Mouse (Mus musculus) stomach, embryonic 15.5 days (tissue): ENCODE results near the gene Ptprk. TPM values are rescaled to one million over a fixed set of nuclear protein-coding genes. Genes with fewer than 3 reads are reported as not detected.

ENCODE experiments used
- ATAC-seq: fragments of 200-750 bp; cut with Nextera tagmentation; 2 replicates; pipeline ENCODE4 v1.8.0; 2017; ENCODE audit warnings: low read depth, moderate number of reproducible peaks, moderate TSS enrichment; ENCODE audit not compliant: insufficient read depth, low FRiP score
- H3K27ac ChIP-seq: fragments of 300-500 bp; sonication (generic); 2 replicates; pipeline ENCODE4 v1.5.1; 2015; ENCODE audit warnings: mild to moderate bottlenecking, inconsistent platforms
- H3K27me3 ChIP-seq: fragments of 300-500 bp; sonication (generic); replicated peaks from 2 replicates; pipeline ENCODE4 v1.6.1; 2015; ENCODE audit warnings: inconsistent platforms
- H3K36me3 ChIP-seq: fragments of 300-500 bp; sonication (generic); 2 replicates; pipeline ENCODE4 v1.6.1; 2015; ENCODE audit warnings: inconsistent platforms
- H3K4me1 ChIP-seq: fragments of 300-500 bp; sonication (generic); 2 replicates; pipeline ENCODE4 v1.6.1; 2015; ENCODE audit warnings: inconsistent platforms
- H3K4me2 ChIP-seq: fragments of 300-500 bp; sonication (generic); 2 replicates; pipeline ENCODE4 v1.6.1; 2015; ENCODE audit warnings: mild to moderate bottlenecking, inconsistent platforms
- H3K4me3 ChIP-seq: fragments of 300-500 bp; sonication (generic); replicated peaks from 2 replicates; pipeline ENCODE4 v1.5.1; 2015; ENCODE audit warnings: inconsistent platforms
- H3K9ac ChIP-seq: fragments of 300-500 bp; sonication (generic); 2 replicates; pipeline ENCODE4 v1.6.1; 2015; ENCODE audit warnings: inconsistent platforms
- H3K9me3 ChIP-seq: fragments of 300-500 bp; sonication (generic); 2 replicates; pipeline ENCODE4 v1.6.1; 2016; ENCODE audit warnings: inconsistent platforms
- WGBS: fragments of 180-500 bp; shearing (Covaris S2); methylation state at CpG from one replicate; pipeline ENCODE4 v1.1.7; 2015; 5-methylcytosine and 5-hydroxymethylcytosine counted together
- polyA plus RNA-seq: library from polyadenylated mRNA; unstranded; fragments of >200 nt; fragmentation: Nextera tagmentation; extraction: Ambion mirVana; gene quantifications from 2 replicates; pipeline ENCODE4 v1.2.1, GENCODE M21; 2015

The Ptprk gene
- polyA plus RNA-seq, 1 experiment from 2014 or later, result 46.7 TPM

DNA sequence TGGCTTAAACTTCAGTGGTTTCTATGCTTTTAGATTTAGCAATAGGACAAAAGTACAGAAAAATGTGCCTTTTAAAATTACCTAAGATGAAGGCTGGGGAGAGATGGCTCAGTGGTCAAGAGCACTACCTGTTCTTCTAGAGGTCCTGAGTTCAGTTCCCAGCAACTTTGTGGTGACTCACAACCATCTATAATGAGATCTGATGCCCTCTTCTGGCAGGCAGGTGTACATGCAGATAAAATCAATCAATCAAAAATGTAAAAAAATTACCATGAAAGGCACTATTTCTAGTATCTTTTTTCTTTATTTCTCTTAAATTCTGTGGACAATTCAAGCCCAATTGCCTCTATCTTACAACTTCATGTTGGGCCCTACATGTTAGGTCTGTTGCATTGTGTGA is 42.4 kb downstream of the Ptprk start:
- no peaks in the 10 kb centered on the region for H3K27me3 ChIP-seq
- H3K4me2 ChIP-seq, result no peak overlapping the region
- H3K27ac ChIP-seq, result no peak overlapping the region
- no peak overlapping the region for H3K4me3 ChIP-seq
- H3K9me3 ChIP-seq, result no peaks in the 10 kb centered on the region
- no peak for ATAC-seq
- H3K36me3 ChIP-seq, result no peaks in the 10 kb centered on the region
- H3K9ac ChIP-seq, result no peak overlapping the region
- peaks cover 10% of the 10 kb centered on the region; the same call in 1 of the 2 replicates for H3K4me1 ChIP-seq

DNA sequence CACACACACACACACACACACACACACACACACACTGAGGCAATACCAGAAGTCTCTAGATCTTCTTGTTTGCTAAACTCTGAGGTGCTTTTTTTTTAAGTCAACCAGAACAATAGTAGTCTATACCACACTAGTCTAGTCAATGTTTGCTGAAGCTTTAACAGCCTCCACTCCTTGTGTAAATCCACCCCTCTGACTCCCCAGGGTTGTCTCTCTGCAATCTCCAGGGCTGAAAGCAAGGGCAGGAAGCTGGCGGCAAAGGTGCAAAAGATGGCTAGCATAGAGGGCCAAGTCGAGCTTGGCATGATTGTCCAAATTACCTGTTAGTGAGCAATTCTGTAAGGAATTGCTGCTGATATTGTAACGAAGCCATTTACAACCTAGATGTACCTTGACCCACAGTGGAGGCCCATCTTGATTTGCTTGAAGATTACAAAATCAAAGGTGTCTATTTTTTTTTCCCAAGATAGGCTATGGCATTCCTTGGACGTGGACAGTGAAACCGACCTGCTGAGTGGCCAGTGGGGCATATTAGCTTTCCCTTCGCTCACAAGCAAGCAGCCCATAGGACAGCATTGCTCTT is 44.3 kb downstream of the Ptprk start:
- H3K4me3 ChIP-seq, result no peak overlapping the region
- H3K9ac ChIP-seq, result no peak overlapping the region
- ATAC-seq, result peak; percentile 75; the same call in 1 of the 2 replicates
- no peaks in the 10 kb centered on the region for H3K27me3 ChIP-seq
- no peaks in the 10 kb centered on the region for H3K36me3 ChIP-seq
- no peaks in the 10 kb centered on the region for H3K9me3 ChIP-seq
- H3K4me1 ChIP-seq, result peaks cover 7% of the 10 kb centered on the region; the same call in 1 of the 2 replicates
- 74% methylated on average over 6 of the region's 6 CpGs for WGBS
- H3K4me2 ChIP-seq, result no peak overlapping the region
- no peak overlapping the region for H3K27ac ChIP-seq

DNA sequence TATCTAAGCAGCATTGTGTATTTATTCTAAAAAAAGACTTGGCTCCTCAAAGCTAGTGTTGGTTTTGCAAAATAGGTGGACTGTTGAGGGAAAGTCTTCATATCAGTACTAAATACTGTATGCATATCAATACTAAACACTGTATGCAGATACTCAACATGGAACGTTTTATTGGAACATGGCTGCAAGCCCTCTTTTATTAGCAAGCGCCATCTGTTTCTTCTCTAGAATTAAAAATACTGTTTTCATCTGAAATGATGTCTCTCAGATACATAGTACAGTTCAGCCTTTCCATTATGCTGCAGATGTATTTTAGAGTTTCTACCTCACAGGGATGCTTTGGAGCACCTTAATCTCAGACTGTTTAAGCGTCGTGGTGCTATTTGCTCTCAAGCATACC is 49.3 kb downstream of the Ptprk start:
- no peak for ATAC-seq
- H3K9ac ChIP-seq, result no peak overlapping the region
- no peaks in the 10 kb centered on the region for H3K9me3 ChIP-seq
- H3K27me3 ChIP-seq, result no peaks in the 10 kb centered on the region
- H3K27ac ChIP-seq, result no peak overlapping the region
- WGBS, result 87% methylated on average over 4 of the region's 4 CpGs
- H3K4me3 ChIP-seq, result no peak overlapping the region
- H3K4me2 ChIP-seq, result no peak overlapping the region
- H3K4me1 ChIP-seq, result 0 out of 2 replicates have a peak, but pooled peaks cover 6% of the 10 kb centered on the region
- H3K36me3 ChIP-seq, result no peaks in the 10 kb centered on the region

DNA sequence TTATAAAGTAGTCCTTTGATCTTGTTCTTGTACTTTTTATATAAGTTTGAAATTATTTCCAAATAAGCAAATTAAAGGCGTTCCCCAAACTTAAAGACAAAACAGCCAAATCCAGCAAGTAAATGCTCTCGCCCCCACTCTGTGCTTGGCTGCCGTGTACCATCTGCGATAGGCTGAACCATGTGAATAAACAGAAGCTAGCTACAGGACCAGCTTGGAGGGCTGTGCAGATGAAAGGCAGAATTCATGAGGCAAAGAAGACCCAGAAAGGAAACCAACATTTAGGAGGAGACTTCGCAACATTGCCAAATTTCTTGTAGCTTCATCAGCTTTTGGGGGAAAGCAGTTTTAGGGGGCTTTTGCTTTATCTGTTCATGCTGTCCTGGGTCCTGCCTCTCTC is 53.4 kb downstream of the Ptprk start:
- H3K9me3 ChIP-seq, result no peaks in the 10 kb centered on the region
- ATAC-seq, result no peak
- H3K4me1 ChIP-seq, result 0 out of 2 replicates have a peak, but pooled peaks cover 6% of the 10 kb centered on the region
- H3K27me3 ChIP-seq, result no peaks in the 10 kb centered on the region
- no peak overlapping the region for H3K9ac ChIP-seq
- H3K4me3 ChIP-seq, result no peak overlapping the region
- no peaks in the 10 kb centered on the region for H3K36me3 ChIP-seq
- 70% methylated on average over 5 of the region's 5 CpGs for WGBS
- H3K27ac ChIP-seq, result no peak overlapping the region
- H3K4me2 ChIP-seq, result no peak overlapping the region

DNA sequence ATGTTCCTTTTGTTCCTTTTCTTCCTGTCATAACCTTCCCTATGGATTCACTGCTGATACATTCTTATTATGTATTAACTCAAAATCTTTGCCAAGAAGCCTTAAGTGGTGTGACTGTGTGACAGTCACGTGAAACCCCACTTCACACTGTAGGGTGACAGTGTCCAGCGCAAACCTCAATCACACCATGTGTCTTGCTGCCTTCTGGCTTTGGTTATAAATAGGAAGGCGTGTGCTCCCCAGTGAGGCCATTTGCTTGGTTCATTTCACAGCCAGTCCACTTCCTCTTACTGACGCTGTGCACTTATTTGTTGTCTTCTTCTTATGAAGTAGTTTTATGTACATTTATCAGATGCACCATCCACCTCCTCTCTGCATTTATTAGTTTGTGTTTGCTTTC is 53.8 kb downstream of the Ptprk start:
- H3K27me3 ChIP-seq, result no peaks in the 10 kb centered on the region
- H3K4me3 ChIP-seq, result no peak overlapping the region
- H3K4me1 ChIP-seq, result 0 out of 2 replicates have a peak, but pooled peaks cover 6% of the 10 kb centered on the region
- no peak overlapping the region for H3K4me2 ChIP-seq
- no peak overlapping the region for H3K9ac ChIP-seq
- peak; percentile 27; the same call in 1 of the 2 replicates for ATAC-seq
- WGBS, result 61% methylated on average over 4 of the region's 4 CpGs
- H3K27ac ChIP-seq, result no peak overlapping the region
- no peaks in the 10 kb centered on the region for H3K36me3 ChIP-seq
- H3K9me3 ChIP-seq, result no peaks in the 10 kb centered on the region

DNA sequence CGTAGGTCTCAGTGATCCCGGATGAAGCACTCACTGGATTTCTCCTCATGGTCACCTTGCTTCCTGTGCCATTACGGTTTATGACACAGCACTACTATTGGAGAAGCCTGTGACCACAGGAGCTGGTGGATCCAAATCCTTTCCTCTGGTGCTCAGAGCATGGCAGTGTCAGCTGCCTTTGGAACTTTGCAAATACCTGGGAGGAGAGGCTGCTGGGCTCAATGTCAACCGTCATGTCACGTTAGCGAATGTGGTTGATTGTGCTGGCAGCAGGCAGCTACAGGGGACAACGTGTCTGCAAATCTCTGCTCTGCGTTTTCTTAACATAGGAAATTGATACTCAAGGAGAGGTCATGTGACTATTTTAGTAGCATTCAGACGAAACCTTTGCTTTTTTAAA is 55.8 kb downstream of the Ptprk start:
- Histone ChIP-seq H3K4me1 (0 out of 2 replicates have a peak, but pooled peaks cover 6% of the 10 kb centered on the region), H3K4me2 (no peak overlapping the region), H3K9ac (no peak overlapping the region), H3K9me3 (no peaks in the 10 kb centered on the region), H3K36me3 (no peaks in the 10 kb centered on the region), H3K27me3 (no peaks in the 10 kb centered on the region), H3K4me3 (no peak overlapping the region), H3K27ac (no peak overlapping the region)
- ATAC-seq, result no peak
- 80% methylated on average over 9 of the region's 9 CpGs for WGBS

DNA sequence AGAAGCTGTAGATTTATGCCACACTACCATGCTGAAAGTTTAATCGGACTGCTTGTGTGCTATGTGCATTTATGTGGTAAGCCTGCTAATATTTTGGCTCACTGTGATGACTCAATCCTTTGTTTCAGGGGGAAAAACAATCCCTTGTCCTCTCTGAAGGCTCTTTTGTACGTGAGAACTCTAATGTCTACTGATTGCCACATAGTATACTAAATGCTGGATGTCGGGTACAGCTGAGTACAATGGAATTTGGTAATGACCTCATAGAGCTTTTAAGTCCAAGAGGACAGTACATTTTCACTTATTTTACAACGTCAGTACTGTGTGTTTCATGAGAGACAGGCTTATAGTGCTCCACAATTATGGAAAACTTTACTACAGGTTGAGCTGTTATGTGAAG is 59.1 kb downstream of the Ptprk start:
- Histone ChIP-seq H3K9ac (no peak overlapping the region), H3K27ac (no peak overlapping the region), H3K4me3 (no peak overlapping the region), H3K9me3 (no peaks in the 10 kb centered on the region), H3K27me3 (no peaks in the 10 kb centered on the region), H3K4me2 (no peak overlapping the region), H3K4me1 (no peaks in the 10 kb centered on the region), H3K36me3 (no peaks in the 10 kb centered on the region)
- no peak for ATAC-seq
- 84% methylated on average over 4 of the region's 4 CpGs for WGBS

DNA sequence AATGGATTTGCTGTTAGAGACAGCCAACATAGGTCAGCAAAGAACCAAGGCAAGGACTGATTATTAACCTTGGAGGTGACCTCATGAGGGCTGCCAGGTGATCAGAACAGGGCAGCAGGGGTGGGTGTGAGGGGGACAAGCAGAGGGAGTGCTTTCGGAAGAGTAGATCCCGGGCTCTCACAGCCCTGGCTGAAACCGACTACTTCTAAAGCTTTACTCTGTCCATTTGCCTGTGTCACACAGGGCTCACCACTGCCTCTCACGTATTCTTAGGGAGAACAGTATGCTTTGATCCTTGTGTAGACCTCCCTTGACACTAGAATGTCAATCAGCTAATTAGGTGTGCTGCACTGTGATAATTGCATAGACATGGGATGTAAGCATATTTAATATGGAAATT is 63.8 kb downstream of the Ptprk start:
- WGBS, result 56% methylated on average over 4 of the region's 4 CpGs
- H3K27ac ChIP-seq, result no peak overlapping the region
- H3K4me3 ChIP-seq, result no peak overlapping the region
- H3K27me3 ChIP-seq, result no peaks in the 10 kb centered on the region
- no peak overlapping the region for H3K9ac ChIP-seq
- H3K9me3 ChIP-seq, result no peaks in the 10 kb centered on the region
- no peaks in the 10 kb centered on the region for H3K4me1 ChIP-seq
- ATAC-seq, result no peak
- H3K4me2 ChIP-seq, result no peak overlapping the region
- no peaks in the 10 kb centered on the region for H3K36me3 ChIP-seq

DNA sequence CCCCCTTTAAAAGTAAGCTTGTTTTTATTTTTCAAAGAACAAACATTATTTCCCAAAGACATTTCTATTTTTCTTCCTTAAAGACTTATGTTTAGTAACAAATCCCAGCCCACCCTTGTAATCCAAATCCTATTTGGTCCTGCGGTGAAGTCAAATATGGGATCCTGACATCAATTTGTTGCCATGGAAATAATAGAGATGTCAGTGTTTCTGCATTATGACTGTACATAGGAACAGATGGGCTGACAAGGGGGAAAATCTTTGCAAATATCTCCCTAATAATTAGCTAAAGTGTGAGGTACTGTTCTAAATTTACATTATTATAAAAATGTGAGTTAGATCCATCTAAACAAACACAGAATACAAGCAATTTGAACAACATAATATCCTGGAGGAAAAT is 69.8 kb downstream of the Ptprk start:
- Histone ChIP-seq H3K9me3 (no peaks in the 10 kb centered on the region), H3K4me3 (no peak overlapping the region), H3K36me3 (no peaks in the 10 kb centered on the region), H3K9ac (no peak overlapping the region), H3K27me3 (no peaks in the 10 kb centered on the region), H3K27ac (no peak overlapping the region), H3K4me2 (no peak overlapping the region), H3K4me1 (no peaks in the 10 kb centered on the region)
- no peak for ATAC-seq
- WGBS, result 62% methylated on average over 1 of the region's 1 CpGs

DNA sequence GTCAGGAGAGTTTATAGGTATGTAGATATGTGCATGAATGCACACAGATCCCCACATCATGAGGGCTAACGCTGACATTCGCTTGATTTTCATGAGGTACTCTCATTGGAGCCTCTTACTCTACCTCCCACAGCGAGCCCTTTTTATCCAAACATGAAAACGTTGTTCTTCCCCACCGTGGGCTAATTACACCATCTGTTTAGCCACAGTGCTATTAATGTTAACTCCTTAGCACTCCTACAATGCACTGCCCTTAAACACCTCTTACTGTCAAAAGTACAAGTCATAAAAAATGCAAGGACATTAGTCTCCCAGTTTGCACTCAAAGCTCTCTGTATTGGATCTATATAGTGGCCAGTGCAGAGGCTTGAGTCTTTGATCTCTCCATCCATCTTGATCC is 70.7 kb downstream of the Ptprk start:
- Histone ChIP-seq H3K4me1 (no peaks in the 10 kb centered on the region), H3K36me3 (no peaks in the 10 kb centered on the region), H3K9ac (no peak overlapping the region), H3K4me2 (no peak overlapping the region), H3K27me3 (no peaks in the 10 kb centered on the region), H3K27ac (no peak overlapping the region), H3K4me3 (no peak overlapping the region), H3K9me3 (no peaks in the 10 kb centered on the region)
- WGBS, result 52% methylated on average over 5 of the region's 5 CpGs
- ATAC-seq, result no peak

DNA sequence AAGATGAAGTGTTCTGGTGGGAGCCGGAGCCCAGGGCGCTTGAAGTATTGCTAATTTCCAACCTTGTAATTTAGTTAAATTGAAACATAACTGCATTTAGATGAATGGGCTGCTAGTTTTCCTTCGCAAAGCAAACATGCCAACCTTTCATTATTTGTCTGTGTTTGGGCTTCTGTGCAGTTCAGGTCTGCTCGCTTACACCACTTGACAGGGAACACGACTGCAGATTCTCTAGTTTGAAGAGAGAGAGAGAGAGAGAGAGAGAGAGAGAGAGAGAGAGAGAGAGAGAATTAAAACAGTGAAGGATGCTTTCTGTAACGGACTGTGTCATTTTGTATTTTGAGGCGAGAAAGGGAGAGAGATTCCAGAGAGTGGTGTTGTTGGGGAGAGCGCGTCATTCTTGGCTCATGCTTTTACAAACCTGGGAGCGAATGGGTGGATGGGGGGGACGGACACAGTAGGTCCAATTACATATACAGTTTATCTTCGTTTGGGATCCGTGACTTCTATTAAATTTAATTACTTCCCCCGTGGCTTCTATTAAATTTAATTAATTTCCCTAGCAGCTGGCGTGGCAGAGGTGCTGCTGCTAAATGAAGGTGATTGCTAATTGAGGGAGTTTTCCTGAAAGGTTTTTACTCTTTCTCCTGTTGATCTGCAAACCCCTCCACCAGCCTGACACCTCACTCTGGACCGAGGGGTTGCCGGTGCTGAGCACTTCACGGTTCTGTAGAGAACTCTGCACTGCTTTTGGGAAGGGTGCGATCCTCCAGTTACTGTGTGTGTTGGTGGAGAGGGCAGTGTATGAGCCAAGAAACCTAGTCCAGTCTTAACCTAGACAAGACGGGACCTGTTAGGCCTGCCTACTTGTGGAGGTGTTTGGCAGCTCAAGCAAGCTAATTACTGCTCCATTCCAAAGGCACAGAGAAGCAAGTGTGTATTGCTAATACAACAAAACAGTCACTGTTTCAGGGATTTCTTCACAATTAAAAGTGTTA is 81.4 kb downstream of the Ptprk start:
- Histone ChIP-seq H3K4me3 (no peak overlapping the region), H3K36me3 (no peaks in the 10 kb centered on the region), H3K27ac (no peak overlapping the region), H3K4me1 (no peaks in the 10 kb centered on the region), H3K9me3 (no peaks in the 10 kb centered on the region), H3K9ac (no peak overlapping the region), H3K27me3 (no peaks in the 10 kb centered on the region), H3K4me2 (no peak overlapping the region)
- WGBS, result 68% methylated on average over 20 of the region's 20 CpGs
- no peak for ATAC-seq

DNA sequence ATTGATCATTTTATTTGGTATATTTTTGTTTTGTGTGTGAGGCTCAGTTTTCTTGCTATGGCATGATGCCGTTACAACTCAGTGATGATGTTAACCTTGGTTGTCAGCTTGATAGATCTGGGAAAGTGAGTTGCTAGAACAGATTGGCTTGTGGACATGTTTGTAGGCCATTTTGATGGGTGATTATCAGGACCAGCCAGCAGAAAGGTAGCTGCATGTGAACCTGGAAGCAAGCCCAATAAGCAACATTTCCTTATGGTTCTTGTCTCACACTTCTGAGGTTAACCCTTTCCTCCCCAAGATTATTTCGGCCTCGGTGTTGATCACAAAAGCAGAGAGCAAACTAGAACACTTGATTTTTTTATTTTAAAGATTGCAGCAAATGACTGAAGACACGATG is 85.1 kb downstream of the Ptprk start:
- Histone ChIP-seq H3K4me3 (no peak overlapping the region), H3K9ac (no peak overlapping the region), H3K27ac (no peak overlapping the region), H3K36me3 (no peaks in the 10 kb centered on the region), H3K4me2 (no peak overlapping the region), H3K9me3 (no peaks in the 10 kb centered on the region), H3K27me3 (no peaks in the 10 kb centered on the region), H3K4me1 (peaks cover 3% of the 10 kb centered on the region; the same call in 1 of the 2 replicates)
- ATAC-seq, result no peak
- WGBS, result 77% methylated on average over 4 of the region's 4 CpGs
